Mouse (Mus musculus): ENCODE data around the gene Tcp11.

GRCm38 (mm10) chr17:28041298-28041697 lies 39.1 kb downstream of the Tcp11 start:
- no peak for TF ChIP-seq POLR2A (IDR thresholded peaks at IDR 0.05; ENCODE audit: borderline replicate concordance, low read depth, low read length)
- TF ChIP-seq CTCF (IDR thresholded peaks at IDR 0.05; ENCODE audit: low read depth, low read length), result no peak

Data from bone marrow macrophage, adult 2 months (primary cell).